Mouse (Mus musculus): ENCODE measurements around the gene Kcnab2. TPM values are rescaled to one million over a fixed set of nuclear protein-coding genes. Genes with fewer than 3 reads are reported as not detected.

The Kcnab2 gene
- total RNA-seq, 2 experiments from 2014 or later = 380 to 388 TPM

DNA sequence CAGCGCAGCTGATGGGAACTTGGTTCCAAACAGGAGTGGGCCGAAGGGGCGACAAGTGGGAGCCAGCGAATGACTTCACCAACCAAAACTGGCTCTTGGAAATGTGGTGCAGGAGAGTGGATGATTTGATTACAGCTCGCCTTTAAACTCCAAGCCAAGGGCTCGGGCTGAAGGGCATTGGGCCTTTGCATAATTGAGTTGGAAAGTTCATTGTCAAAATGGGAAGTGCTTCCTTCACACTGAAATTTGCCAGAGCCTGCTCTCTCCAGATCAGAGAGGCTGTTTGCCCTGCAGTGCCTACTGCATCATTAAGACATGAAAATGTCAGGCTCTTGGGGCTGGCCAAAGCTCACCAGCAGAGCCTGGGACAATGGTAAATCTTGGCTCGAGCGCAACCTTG lies 71.1 kb downstream of the Kcnab2 start:
- no peak for DNase-seq (ENCODE audit: low spot score in 2 of 2)
- intact Hi-C loops (cut with DNase I) = no loop called here

DNA sequence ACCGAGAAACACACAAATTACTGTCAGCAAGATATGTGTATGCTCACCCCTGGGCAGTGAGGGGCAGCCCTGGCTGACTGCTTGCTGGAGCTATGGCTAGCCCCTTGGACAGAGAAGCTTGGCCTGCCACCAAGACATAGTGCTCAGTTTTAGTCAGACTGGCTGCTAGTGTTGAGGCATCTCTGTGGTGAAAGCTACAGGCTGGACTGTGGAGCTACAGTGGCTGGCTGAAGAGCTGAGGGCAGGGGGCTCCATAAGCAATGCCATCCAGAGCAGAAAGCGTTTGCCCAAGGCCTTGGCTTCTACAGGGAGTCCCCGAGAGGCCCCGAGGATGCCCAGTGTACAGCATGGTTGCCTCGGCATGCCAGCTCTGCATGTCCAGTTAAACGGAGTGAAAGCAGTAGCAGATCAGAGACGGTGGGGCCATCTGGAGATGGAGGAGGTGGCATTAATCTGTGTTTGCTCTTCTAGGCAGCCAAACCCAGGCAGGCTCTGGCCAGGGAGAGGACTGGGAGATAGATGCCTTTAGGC lies 71.9 kb downstream of the Kcnab2 start:
- intact Hi-C loops (cut with DNase I) = no loop called here
- no peak for DNase-seq (ENCODE audit: low spot score in 2 of 2)

DNA sequence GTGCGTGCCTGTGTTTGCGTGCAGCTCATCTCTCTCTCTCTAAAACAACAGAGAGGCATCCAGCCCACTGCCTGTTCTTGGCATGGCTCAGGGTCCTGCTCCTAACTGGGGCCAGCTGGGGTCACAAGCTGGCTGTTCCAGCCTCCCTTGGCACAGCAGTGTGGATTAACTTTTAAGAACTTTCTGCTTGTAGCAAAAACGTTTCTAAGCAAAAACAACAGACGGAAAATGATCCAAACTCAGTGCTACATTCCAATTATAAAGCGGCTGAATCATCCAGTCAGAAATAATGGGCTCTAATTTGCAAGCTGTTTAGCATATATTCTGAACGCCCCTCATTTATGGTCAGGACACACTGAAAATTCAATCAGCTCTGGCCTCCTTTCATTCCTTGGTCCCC lies 72.5 kb downstream of the Kcnab2 start:
- DNase-seq (ENCODE audit: low spot score in 2 of 2) = no peak
- intact Hi-C loops (cut with DNase I) = no loop called here

DNA sequence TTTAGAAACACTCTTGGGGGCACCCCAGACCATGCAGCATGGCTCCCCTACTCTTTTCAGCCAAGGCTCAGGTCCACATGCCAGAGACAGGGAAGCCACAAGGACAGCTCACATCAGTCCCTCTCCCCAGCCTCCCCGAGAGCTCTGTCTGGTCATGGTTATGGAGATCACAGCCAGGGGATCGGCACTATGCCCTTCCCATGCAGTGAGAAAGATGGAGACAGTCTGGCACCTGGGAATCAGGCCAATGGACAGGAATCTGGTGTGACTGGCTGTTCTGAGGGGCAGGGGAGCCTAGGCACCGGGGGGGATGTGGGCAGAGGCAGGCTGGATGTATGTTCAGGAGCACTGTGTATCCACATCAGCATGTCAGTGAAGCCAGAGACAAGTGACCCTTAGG lies 78.7 kb downstream of the Kcnab2 start:
- DNase-seq (ENCODE audit: low spot score in 2 of 2) = no peak

DNA sequence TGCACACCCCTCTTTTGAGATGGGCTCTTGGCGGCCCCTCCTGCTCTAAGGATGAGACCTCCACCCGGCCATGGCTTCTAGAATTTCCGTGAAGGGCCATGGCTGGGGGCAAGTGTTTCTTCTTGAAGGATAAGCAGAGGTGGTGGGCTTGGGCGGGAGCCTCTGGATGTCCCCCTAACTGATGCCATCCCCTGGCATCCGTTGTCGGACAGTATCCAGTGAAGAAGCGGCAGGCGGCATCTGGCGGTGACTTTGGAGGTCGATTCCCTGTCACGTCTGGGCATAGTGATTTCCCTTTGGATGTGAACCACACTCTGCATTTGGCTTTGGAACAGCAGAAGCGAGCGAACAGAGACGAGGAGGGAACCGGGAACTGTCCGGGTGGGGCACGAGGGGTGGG lies 85.0 kb downstream of the Kcnab2 start:
- DNase-seq (ENCODE audit: low spot score in 2 of 2) = no peak
- intact Hi-C loops (cut with DNase I) = no loop called here

More for the DNA sequence above, 78.7 kb downstream of the Kcnab2 start:
- intact Hi-C loops (cut with DNase I) = no loop called here

- intact Hi-C loops (cut with DNase I) = no loop called here
- peak; percentile 52 to 65 for DNase-seq (ENCODE audit: low spot score in 2 of 2)
These were observed 85.5 kb downstream of the Kcnab2 start for GRCm38 (mm10) chr4:152392192-152392591.

DNA sequence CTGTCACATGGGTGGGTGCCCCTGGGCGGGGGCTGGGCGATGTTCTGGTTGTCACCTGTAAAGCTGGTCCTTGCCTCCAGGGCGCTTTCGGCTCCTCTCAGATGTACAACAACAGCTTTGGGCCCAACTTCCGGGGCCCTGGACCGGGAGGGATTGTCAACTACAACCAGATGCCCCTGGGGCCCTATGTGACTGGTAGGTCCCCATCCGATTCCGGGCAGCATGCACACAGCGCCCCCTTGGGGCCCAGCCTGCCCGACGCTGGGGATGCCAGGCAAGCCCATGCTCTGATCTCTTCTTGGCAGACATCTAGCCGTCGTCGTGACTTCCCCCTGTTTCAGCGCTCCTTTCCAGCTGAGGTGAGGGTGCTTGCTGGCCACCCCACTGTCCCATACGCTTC lies 92.0 kb downstream of the Kcnab2 start:
- intact Hi-C loops (cut with DNase I) = no loop called here
- DNase-seq (ENCODE audit: low spot score in 2 of 2) = peak in 1 of 2 experiments; percentile 48

DNA sequence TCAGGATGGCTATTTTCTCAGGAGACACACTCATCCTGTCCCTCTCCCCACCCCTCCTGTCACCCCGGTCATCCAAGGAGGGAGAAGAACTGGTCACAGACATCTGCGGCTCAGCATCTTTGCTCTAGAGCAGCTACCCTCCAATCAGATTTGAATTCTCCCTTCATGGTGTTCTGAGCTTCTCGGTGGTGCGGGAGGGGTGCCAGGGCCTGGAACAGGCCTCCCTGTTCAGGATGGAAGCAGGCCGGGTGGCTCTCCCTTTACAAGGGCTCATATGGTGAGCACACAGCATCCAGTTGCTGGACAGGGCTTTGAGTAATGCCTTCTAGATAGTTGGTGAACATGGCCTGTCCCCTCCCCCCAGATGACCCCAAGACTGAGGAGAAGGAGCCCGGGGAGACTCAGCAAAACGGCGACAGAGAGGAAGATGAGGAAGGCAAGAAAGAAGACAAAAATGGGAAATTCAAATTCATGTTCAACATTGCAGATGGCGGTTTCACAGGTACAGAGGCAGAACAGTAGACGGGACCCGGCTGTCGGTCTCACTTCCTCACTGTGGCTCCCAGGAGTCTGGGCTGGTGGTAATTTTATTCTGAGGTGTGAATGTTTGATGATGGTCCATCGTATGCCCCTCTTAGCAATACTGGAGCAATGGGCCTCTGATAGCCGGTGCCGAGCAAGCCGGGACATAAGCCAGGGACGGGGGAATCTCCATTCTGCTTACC lies 95.0 kb downstream of the Kcnab2 start:
- intact Hi-C loops (cut with DNase I) = loop anchor here (5.0 kb wide), 1 partner anchor 50 kb away; no protein-coding TSS in a partner anchor
- no peak for DNase-seq (ENCODE audit: low spot score in 2 of 2)

GRCm38 (mm10) chr4:152365228-152365627 lies 112.4 kb downstream of the Kcnab2 start:
- no peak for DNase-seq (ENCODE audit: low spot score in 2 of 2)
- intact Hi-C loops (cut with DNase I) = no loop called here

DNA sequence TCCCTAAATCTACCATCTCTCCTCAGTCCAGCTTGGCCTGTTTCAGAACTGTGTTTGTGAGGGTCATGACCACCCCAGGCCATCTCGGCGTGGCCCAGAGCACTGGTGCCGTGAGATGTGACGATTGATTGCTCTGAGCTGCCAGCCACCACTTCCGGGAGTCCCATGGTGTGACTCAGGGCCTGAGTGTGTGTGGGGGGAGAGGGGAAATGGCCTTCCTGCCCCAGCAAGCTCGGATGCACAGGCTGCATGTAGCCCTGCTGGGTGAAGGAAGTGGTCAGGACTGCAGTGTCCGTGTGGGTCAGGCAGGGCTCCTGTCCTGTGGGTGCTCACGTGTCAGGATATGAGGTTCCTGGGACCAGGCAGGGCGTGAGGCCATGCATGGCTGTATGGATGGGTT lies 115.5 kb downstream of the Kcnab2 start:
- no peak for DNase-seq (ENCODE audit: low spot score in 2 of 2)
- intact Hi-C loops (cut with DNase I) = no loop called here

DNA sequence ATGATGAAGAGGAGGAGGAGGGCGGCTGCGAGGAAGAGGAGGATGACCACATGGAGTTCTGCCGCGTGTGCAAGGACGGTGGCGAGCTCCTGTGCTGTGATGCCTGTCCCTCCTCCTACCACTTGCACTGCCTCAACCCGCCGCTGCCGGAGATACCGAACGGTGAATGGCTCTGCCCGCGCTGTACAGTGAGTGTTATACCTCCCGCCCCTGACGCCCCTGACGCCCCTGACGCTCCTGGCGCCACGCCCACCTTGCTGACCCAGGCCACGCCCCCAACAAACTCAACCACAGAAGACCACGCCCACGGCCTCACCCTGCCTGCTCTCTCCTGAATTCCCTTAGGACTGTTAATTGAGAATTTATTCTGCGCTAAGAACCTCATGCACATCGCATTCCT lies 116.8 kb downstream of the Kcnab2 start:
- no peak for DNase-seq (ENCODE audit: low spot score in 2 of 2)
- intact Hi-C loops (cut with DNase I) = no loop called here

DNA sequence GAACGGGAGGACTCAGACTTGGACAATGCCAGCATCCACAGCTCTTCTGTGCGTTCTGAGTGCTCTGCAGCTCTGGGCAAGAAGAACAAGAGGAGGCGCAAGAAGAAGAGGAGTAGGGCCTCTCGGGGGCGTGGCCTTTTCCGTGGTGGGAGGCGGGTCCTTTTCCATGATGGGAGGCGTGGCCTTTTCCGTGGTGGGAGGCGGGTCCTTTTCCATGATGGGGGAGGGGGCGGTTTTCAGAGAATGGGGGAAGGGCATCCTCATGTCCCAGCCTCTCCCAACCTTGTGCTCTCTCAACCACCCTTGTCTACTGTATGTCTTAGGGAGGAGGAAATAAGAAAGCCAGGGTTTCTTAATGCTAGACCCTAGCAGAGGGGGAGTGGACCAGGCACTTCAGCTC lies 118.0 kb downstream of the Kcnab2 start:
- intact Hi-C loops (cut with DNase I) = no loop called here
- no peak for DNase-seq (ENCODE audit: low spot score in 2 of 2)

- intact Hi-C loops (cut with DNase I) = no loop called here
These were observed 122.0 kb downstream of the Kcnab2 start for GRCm38 (mm10) chr4:152355672-152356071.

GRCm38 (mm10) chr4:152353886-152354637 lies 123.6 kb downstream of the Kcnab2 start:
- intact Hi-C loops (cut with DNase I) = no loop called here
- no peak for DNase-seq (ENCODE audit: low spot score in 2 of 2)

More at GRCm38 (mm10) chr4:152355672-152356071, 122.0 kb downstream of the Kcnab2 start:
- no peak for DNase-seq (ENCODE audit: low spot score in 2 of 2)

DNA sequence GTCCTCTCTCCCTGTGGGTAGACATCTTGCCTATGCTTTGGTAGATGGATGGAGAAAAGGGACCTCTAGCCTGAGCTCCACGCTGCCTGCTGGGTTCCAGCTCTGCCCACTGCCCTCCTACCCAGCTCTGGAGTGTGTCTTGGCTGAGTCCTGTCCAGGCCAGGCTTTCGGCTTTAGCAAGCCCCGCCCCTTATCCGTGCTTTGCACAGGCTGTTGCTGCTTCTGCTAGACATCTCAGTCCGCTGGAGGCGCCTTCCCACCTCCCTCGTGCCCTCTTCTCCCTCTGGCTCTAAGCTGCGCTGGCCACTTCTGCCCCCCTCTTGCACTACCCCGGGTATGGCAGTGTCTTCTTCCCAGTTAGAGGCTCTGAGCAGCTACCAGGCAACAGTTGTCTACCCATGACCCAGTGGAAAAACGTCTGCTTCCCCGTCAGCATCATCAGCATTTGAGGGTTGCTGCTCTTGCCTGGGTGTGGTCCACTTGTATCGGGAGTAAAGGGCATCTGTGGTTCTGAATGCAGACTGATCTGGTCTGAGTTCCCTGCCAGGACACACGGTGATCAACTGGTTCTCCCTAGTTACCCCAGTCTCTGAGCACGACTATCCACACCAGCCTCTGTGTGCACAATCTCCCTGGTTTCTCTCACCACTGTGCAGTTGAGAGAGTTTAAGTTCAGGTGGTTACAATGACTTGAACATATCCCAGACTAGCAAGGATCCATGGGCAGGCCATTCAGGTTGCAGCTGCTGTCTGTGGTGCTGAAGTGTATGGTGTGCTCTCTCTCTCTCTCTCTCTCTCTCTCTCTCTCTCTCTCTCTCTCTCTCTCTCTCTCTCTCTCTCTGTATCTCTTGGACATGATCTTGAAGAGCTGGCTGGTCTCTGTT lies 126.0 kb downstream of the Kcnab2 start:
- intact Hi-C loops (cut with DNase I) = no loop called here
- peak in 1 of 2 experiments; percentile 56 for DNase-seq (ENCODE audit: low spot score in 2 of 2)

DNA sequence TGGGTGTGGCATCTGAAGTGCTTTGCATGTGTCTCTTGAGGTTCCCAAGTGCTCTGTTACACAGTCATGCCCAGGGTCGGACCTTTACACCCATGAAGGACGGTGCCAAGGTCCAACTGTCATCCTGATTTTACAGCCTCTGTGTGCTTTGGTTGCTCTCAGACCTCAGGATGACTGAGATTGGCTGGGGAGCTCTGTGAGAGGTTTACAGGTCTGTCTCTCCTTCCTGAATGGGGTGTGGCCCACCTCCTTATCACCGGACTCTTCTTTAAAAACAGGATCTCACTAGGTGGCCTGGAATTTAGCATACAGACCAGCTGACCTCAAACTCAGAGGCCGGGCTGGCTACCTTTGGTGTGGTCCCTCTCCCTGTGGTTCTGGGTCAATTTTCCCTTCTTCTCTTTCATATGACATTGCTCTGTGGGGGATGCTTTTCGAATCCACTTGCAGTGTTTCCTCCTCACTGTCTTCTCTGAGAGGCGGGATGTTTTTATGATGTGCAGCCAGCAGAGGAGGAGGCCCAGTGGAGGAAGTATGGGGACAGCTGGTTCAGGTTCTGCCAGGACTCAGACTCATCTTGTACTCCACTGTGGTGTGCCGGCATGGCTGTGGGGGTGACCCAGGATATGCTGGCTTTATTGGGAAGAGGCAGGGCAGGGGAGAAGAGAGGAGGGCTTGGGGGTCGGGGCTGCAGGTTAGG lies 126.8 kb downstream of the Kcnab2 start:
- peak; percentile 59 to 62 for DNase-seq (ENCODE audit: low spot score in 2 of 2)
- intact Hi-C loops (cut with DNase I) = no loop called here

GRCm38 (mm10) chr4:152349837-152350381 lies 127.8 kb downstream of the Kcnab2 start:
- peak; percentile 70 to 72 for DNase-seq (ENCODE audit: low spot score in 2 of 2)
- intact Hi-C loops (cut with DNase I) = loop anchor here (5.0 kb wide), 1 partner anchor 127 kb away; the partner anchor contains the start of genes Kcnab2 and Nphp4

DNA sequence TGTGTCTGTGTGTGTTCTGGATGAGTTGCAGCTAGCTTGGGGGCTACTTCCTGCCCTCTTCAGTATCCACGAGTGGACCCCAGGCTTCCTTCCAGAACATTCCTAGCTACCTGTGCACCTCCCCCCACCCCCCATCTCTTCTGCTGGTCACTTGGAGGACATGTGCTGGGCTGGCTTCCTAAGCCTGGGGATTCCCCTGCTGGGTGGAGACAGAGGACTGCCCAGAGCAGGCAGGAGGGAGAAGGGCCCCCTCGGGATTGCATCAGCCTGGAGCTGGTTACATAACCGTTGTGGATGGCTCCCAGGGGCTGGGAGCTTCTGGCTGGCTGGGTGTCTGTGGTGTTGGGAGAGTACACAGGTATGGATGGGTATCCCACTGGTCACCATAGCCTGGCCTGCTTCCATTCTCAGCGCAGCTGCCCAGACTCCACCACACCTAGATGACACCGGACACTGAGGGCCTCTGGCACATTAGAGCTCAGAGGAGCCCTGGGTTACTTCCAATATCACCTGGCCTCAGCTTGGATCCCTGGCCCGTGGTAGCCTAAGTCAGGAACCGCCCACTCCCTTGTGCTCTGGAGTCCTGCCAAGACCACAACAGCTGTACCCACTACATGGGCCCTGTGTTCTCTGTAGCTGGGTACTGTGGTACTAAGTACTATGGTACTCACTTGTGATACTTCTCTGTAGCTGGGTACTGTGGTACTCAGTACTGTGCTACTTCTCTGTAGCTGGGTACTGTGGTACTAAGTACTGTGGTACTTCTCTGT lies 132.4 kb downstream of the Kcnab2 start:
- intact Hi-C loops (cut with DNase I) = loop anchor here (5.0 kb wide), 1 partner anchor 132 kb away; the partner anchor contains the start of genes Kcnab2 and Nphp4
- peak; percentile 63 to 64 for DNase-seq (ENCODE audit: low spot score in 2 of 2)

Data from left cerebral cortex, postnatal 36 days (tissue).